Mouse (Mus musculus) embryonic fibroblast, embryonic 13.5 days (primary cell): ENCODE measurements around the gene Scarb1.

Experiments
- CTCF ChIP-seq: IDR thresholded peaks from 2 replicates; pipeline ENCODE4 v1.5.1; 2011; ENCODE audit warnings: mild to moderate bottlenecking, control low read depth, low read length, moderate library complexity, borderline replicate concordance; ENCODE audit not compliant: insufficient read depth
- POLR2A ChIP-seq: IDR thresholded peaks from 2 replicates; pipeline ENCODE4 v1.6.1; 2011; ENCODE audit warnings: low read depth, mild to moderate bottlenecking, control low read depth, low read length, moderate library complexity

GRCm38 (mm10) chr5:125312970-125313597 lies 27.8 kb downstream of the Scarb1 start:
- TF ChIP-seq CTCF, result no peak
- TF ChIP-seq POLR2A, result no peak
